Mouse (Mus musculus) megakaryocyte-erythroid progenitor cell, adult 5 weeks (primary cell): Measurements from ENCODE around the gene Platr25. TPM values are rescaled to one million over a fixed set of nuclear protein-coding genes. Genes with fewer than 3 reads are reported as not detected.

Source experiments
- polyA plus RNA-seq: library from polyadenylated mRNA; stranded (reverse); fragments of >175 nt; gene quantifications from 2 replicates; pipeline ENCODE4 v1.2.3, GENCODE M21; 2012

The Platr25 gene
- polyA plus RNA-seq: 0.35 and 0.50 TPM in 2 replicates

GRCm38 (mm10) chr13:62760432-62761415 lies at the start of gene Platr25:
Gene Platr25, minus strand, starts transcription at chr13:62760709.

GRCm38 (mm10) chr13:62785199-62786134 lies 25.0 kb upstream of the Platr25 start, which contains the start of gene Gm5141:
Gene Gm5141, minus strand, starts transcription at chr13:62785808.

GRCm38 (mm10) chr13:62623577-62624276 lies 136.8 kb downstream of the Platr25 start, which contains the start of gene 6720489N17Rik:
Gene 6720489N17Rik, minus strand, starts transcription at chr13:62624182.

Other genes with a start within 250 kb of the Platr25 start
- gene Zfp935, start 202.2 kb downstream of the Platr25 start, polyA plus RNA-seq: 0.17 TPM in 1 of 2 replicates, not detected in the other
- gene Zfp934, start 189.5 kb downstream of the Platr25 start, polyA plus RNA-seq: 1.6 and 1.7 TPM in 2 replicates
- gene 6720489N17Rik, start 136.5 kb downstream of the Platr25 start, polyA plus RNA-seq: 0.14 and 0.36 TPM in 2 replicates
- gene Gm5141, start 25.1 kb upstream of the Platr25 start, polyA plus RNA-seq: 0.11 and 0.29 TPM in 2 replicates
- gene Fbp2, start 97.7 kb upstream of the Platr25 start, polyA plus RNA-seq: not detected in 2 replicates
- 2.7 and 3.9 TPM in 2 replicates for gene Fbp1, start 127.6 kb upstream of the Platr25 start, polyA plus RNA-seq
- 76.2 and 81.2 TPM in 2 replicates for gene 2010111I01Rik, start 204.2 kb upstream of the Platr25 start, polyA plus RNA-seq